Mouse (Mus musculus) testis, adult 2 months (tissue): ENCODE results near the gene Ifnlr1.

Experiments
- CTCF ChIP-seq: fragments of 200-500 bp; IDR thresholded peaks from 2 replicates; pipeline ENCODE4 v1.5.1; 2012; ENCODE audit warnings: low read depth, mild to moderate bottlenecking, inconsistent platforms, low read length, moderate library complexity; ENCODE audit not compliant: control insufficient read depth, insufficient read depth, insufficient replicate concordance
- POLR2A ChIP-seq: fragments of 200-500 bp; IDR thresholded peaks from 2 replicates; pipeline ENCODE4 v1.6.1; 2012; ENCODE audit warnings: low read depth, mild to moderate bottlenecking, inconsistent platforms, low read length, moderate library complexity; ENCODE audit not compliant: control insufficient read depth

DNA sequence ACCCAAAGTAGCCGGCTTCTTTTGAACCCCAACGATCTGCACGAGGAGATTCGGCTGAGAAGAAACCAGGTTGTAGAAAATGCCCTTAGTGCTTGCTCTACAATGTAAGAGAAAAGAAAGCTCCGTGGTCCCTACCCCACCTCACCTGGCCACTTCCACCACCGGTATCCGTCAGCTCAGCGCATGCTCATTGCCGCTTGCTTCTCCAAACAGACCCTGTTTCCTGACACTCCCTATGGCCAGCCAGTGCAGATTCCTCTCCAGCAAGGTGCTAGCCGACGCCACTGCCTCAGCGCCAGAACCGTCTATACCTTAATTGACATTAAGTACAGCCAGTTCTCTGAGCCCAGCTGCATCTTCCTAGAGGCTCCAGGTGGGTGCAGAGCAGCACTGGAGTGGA is 17.4 kb downstream of the Ifnlr1 start:
- TF ChIP-seq CTCF (no peak), POLR2A (no peak)
